Mouse (Mus musculus): ENCODE results near the gene Klra5.
"Not testable (repeated sequence)": the region's sequence is repeated elsewhere in the genome, so short reads cannot be mapped to it uniquely, and the experiment has no call there.

Gene Klra5

DNA sequence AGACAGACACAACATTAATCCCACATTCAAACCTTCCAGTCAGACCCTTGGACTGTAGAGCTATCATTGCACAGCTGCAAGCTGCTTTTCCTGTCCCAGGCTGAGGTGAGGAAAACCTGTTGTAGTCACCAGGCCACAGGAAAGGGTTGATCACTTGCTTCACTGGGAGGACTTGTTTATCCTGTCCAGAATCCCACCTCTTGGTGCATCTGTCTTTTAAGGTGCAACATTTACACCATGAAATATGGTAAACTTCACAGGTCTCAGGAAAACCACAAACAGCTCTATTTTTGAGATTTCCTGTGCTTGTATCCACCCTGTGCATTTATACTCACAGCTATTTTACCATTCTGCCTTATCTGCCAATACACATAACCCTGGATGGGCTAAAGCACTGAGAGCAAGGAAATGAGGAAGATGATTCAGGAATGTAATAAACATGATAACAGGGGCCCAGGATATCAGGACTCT is at the start of gene Klra5:
Klra5 (minus strand) TSS at position 175 of the 471 bp plus-strand sequence.
- not testable (repeated sequence) for DNase-seq (ENCODE audit: low spot score in 2 of 2)

GRCm38 (mm10) chr6:129916996-129917395 is 454 bp downstream of the Klra5 start:
- DNase-seq (ENCODE audit: low spot score in 2 of 2): no peak

DNA sequence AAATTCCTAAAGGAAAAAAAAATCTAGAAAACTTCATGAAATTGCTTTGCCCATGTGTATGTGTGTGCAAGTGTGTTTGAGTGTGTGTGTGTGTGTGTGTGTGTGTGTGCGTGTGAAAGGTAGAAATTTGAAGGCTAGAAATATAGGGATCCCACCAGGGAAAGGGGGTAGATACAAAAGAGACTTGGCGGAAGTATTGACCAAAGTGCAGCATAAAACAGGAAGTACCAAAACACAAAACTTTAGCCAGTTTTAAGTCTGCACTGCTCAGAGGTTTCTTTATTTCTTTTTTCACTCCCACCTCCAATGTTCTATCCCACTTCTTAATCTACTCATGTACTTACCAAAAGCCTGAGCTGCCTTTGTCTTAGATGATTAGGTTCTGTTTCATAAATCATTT is 34.9 kb downstream of the Klra5 start:
- no peak for DNase-seq (ENCODE audit: low spot score in 2 of 2)

GRCm38 (mm10) chr6:129876549-129876948 is 40.9 kb downstream of the Klra5 start, which contains the start of gene Klra17:
Gene Klra17 (minus strand): TSS chr6:129876672.
- DNase-seq (ENCODE audit: low spot score in 2 of 2): no peak

DNA sequence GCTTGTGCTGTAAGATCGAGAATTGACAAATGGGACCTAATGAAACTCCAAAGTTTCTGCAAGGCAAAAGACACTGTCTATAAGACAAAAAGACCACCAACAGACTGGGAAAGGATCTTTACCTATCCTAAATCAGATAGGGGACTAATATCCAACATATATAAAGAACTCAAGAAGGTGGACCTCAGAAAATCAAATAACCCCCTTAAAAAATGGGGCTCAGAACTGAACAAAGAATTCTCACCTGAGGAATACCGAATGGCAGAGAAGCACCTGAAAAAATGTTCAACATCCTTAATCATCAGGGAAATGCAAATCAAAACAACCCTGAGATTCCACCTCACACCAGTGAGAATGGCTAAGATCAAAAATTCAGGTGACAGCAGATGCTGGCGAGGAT is 55.1 kb downstream of the Klra5 start, which contains the start of gene Gm17631:
Gm17631 (plus strand) TSS at position 301 of the 400 bp plus-strand sequence.
- not testable (repeated sequence) for DNase-seq (ENCODE audit: low spot score in 2 of 2)
